Mouse (Mus musculus) kidney, adult 2 months (tissue): ENCODE measurements around the gene Agrp. TPM values are rescaled to one million over a fixed set of nuclear protein-coding genes. Genes with fewer than 3 reads are reported as not detected.

ENCODE experiments used
- DNase-seq: peaks from one replicate; pipeline ENCODE4 v3.0.0; 2021
- H3K27ac ChIP-seq: fragments of 200-500 bp; 2 replicates; pipeline ENCODE4 v1.5.1; 2012; ENCODE audit warnings: low read depth, low read length, control low read depth, inconsistent platforms; ENCODE audit not compliant: insufficient read depth
- H3K27me3 ChIP-seq: fragments of 200-500 bp; replicated peaks from 2 replicates; pipeline ENCODE4 v1.6.1; 2012; ENCODE audit warnings: mild to moderate bottlenecking, moderate library complexity, low read length, inconsistent platforms; ENCODE audit not compliant: control insufficient read depth, insufficient read depth
- H3K36me3 ChIP-seq: fragments of 200-500 bp; 2 replicates; pipeline ENCODE4 v1.6.1; 2012; ENCODE audit warnings: mild to moderate bottlenecking, moderate library complexity, low read length, inconsistent platforms; ENCODE audit not compliant: control insufficient read depth, insufficient read depth
- H3K4me1 ChIP-seq: fragments of 200-500 bp; 2 replicates; pipeline ENCODE4 v1.6.1; 2011; ENCODE audit warnings: low read length; ENCODE audit not compliant: control insufficient read depth, insufficient read depth
- H3K4me3 ChIP-seq: fragments of 200-500 bp; 2 replicates; pipeline ENCODE4 v1.5.1; 2011; ENCODE audit warnings: mild to moderate bottlenecking, low read depth, low read length, control low read depth; ENCODE audit not compliant: insufficient read depth
- CTCF ChIP-seq: fragments of 200-500 bp; conservative IDR thresholded peaks from 2 replicates; pipeline ENCODE4 v1.5.1; 2011; ENCODE audit warnings: low read depth, mild to moderate bottlenecking, control low read depth, low read length, moderate library complexity, mixed read lengths; ENCODE audit not compliant: insufficient read depth, insufficient read length
- POLR2A ChIP-seq: fragments of 200-500 bp; IDR thresholded peaks from one replicate; pipeline ENCODE4 v1.6.1; 2011; ENCODE audit warnings: low read depth, low read length, control low read depth
- WGBS: fragments of 180-500 bp; shearing (Covaris S2); methylation state at CpG from one replicate; pipeline ENCODE4 v1.1.7; 2018; 5-methylcytosine and 5-hydroxymethylcytosine counted together
- polyA plus RNA-seq: library from polyadenylated mRNA; depleted of rRNA; stranded (reverse); fragments of >200 nt; gene quantifications from 2 replicates; pipeline ENCODE4 v1.2.3, GENCODE M21; 2012

Gene Agrp
- polyA plus RNA-seq, 1 experiment = 0.13 TPM

DNA sequence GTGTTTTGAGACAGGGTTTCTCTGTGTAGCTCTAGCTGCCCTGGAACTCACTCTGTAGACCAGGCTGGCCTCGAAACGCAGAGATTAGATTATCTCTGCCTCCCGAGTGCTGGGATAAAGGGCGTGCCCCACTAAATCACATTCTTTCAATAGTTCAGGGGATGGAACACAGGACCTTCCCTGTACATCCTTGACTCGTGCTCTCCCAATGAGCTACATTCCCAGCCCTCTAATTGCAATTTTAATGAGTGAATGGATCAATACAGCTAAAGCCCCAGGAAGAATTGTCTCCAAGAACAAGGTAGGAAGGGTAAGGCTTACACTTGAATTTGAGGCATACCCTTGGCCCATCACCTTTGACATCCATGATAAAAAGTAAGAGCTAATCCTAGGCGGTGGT lies 38.4 kb downstream of the Agrp start:
- peaks cover 11% of the 10 kb centered on the region; the same call in 1 of the 2 replicates for H3K4me1 ChIP-seq
- H3K4me3 ChIP-seq = no peak overlapping the region
- 83% methylated on average over 6 of the region's 6 CpGs for WGBS
- TF ChIP-seq CTCF = no peak
- TF ChIP-seq POLR2A = no peak
- H3K27me3 ChIP-seq = no peaks in the 10 kb centered on the region
- no peak overlapping the region for H3K27ac ChIP-seq
- no peak for DNase-seq
- no peaks in the 10 kb centered on the region for H3K36me3 ChIP-seq

GRCm38 (mm10) chr8:105596362-105597034 lies 40.7 kb downstream of the Agrp start:
- H3K4me3 ChIP-seq = peak overlapping the region; percentile 23
- TF ChIP-seq CTCF (peak; percentile 88), POLR2A (no peak)
- H3K27ac ChIP-seq = peak overlapping the region; percentile 93
- peaks cover 11% of the 10 kb centered on the region; the same call in 1 of the 2 replicates for H3K4me1 ChIP-seq
- no peaks in the 10 kb centered on the region for H3K27me3 ChIP-seq
- no peaks in the 10 kb centered on the region for H3K36me3 ChIP-seq
- DNase-seq = peak; percentile 93
- 5% methylated on average over 14 of the region's 14 CpGs for WGBS

- peaks cover 11% of the 10 kb centered on the region; the same call in 1 of the 2 replicates for H3K4me1 ChIP-seq
- H3K27ac ChIP-seq = peak overlapping the region; percentile 93
- WGBS = 34% methylated on average over 18 of the region's 18 CpGs
- no peak for TF ChIP-seq CTCF
- H3K4me3 ChIP-seq = peak overlapping the region; percentile 49
- H3K36me3 ChIP-seq = no peaks in the 10 kb centered on the region
- H3K27me3 ChIP-seq = no peaks in the 10 kb centered on the region
- DNase-seq = peak; percentile 83
These were observed 42.5 kb downstream of the Agrp start for GRCm38 (mm10) chr8:105594451-105595242.

GRCm38 (mm10) chr8:105593859-105594258 lies 43.3 kb downstream of the Agrp start:
- WGBS = 15% methylated on average over 15 of the region's 15 CpGs

GRCm38 (mm10) chr8:105592431-105592830 lies 44.8 kb downstream of the Agrp start:
- Histone ChIP-seq H3K27me3 (no peaks in the 10 kb centered on the region), H3K36me3 (no peaks in the 10 kb centered on the region), H3K4me3 (no peak overlapping the region), H3K4me1 (peaks cover 11% of the 10 kb centered on the region; the same call in 1 of the 2 replicates), H3K27ac (no peak overlapping the region)
- TF ChIP-seq CTCF (no peak), POLR2A (no peak)
- WGBS = 79% methylated on average over 2 of the region's 2 CpGs
- DNase-seq = no peak

More at GRCm38 (mm10) chr8:105593859-105594258, 43.3 kb downstream of the Agrp start:
- Histone ChIP-seq H3K36me3 (no peaks in the 10 kb centered on the region), H3K4me1 (peaks cover 11% of the 10 kb centered on the region; the same call in 1 of the 2 replicates), H3K4me3 (peak overlapping the region; percentile 49), H3K27ac (peak overlapping the region; percentile 93), H3K27me3 (no peaks in the 10 kb centered on the region)
- peak; percentile 65 for DNase-seq
- TF ChIP-seq POLR2A (no peak), CTCF (no peak)

DNA sequence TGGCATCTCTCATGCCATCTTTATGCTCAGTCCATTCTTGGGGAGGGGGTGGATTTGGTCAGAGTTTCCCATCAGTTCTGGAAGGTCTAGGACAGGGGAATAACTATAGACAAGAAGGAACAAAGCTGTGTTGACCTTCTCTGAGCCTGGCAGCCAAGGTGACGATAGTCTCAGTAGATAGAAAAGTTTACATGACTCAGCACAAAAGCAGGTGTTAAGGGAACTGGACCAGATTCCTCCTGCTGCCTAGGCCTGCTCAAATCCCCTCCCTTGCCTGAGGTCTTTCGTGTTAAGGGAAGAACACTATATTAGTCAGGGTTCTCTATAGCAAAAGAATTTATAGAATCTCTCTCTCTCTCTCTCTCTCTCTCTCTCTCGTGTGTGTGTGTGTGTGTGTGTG lies 57.5 kb downstream of the Agrp start:
- TF ChIP-seq CTCF = no peak
- no peak for TF ChIP-seq POLR2A
- no peak for DNase-seq
- Histone ChIP-seq H3K4me1 (no peaks in the 10 kb centered on the region), H3K27ac (no peak overlapping the region), H3K4me3 (no peak overlapping the region), H3K27me3 (no peaks in the 10 kb centered on the region), H3K36me3 (no peaks in the 10 kb centered on the region)
- 58% methylated on average over 3 of the region's 3 CpGs for WGBS

DNA sequence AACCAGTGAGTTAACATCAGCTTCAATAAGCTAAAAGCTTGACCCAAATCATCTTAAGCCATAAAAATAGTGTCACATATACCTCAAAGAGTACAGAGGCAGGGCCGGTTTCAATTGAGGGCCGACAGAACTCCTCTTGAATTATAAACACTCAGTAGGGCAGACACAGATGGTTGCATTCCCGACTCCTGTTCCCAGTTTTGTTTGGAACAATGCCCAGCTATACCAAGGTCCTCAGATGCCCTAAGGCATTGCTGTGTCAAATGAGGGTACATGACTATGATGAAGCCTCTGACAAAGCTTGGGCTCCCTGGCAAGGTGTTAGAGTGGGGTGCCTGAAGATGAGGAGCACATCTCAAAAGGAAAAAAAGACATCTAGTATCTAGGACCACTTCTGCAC lies 61.7 kb downstream of the Agrp start:
- Histone ChIP-seq H3K36me3 (no peaks in the 10 kb centered on the region), H3K4me3 (no peak overlapping the region), H3K27me3 (no peaks in the 10 kb centered on the region), H3K27ac (no peak overlapping the region), H3K4me1 (no peaks in the 10 kb centered on the region; the same call in 1 of the 2 replicates)
- 37% methylated on average over 3 of the region's 3 CpGs for WGBS
- no peak for DNase-seq
- TF ChIP-seq CTCF (no peak), POLR2A (no peak)
